In the genomic region with DNA sequence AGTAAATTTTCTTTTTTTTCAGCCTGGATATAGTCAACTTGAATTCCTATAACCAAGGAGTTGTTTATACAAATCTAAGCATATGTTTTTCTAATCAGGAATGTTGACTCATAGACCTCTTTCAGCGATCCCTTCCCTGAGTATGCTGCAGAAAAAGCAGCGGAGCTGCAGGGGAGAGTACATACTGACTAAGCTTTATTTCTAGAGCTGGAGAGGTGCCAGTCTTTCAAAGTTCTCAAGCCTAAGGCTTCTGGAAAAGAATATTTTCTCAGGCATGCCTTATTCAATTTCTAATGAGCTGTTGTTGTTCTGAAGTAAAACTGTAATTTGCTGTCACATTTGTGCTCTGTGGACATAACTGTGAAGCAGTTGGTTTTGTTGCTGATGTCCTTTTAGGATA, we compare ENCODE assay signal across 11 mouse cellular contexts.
DNase-seq lines count a peak whose midpoint lies in the region; ATAC-seq lines count a peak whose summit lies in the region.
"Had no signal": no experiment of that assay in that cellular context is flagged by ENCODE, and none has a peak within 500 bp of the region (broad histone marks: within the 10 kb centered on the region; RNA-seq: fewer than 3 reads in every experiment).

No protein-coding gene starts in this region.

- peaks cover 27% of the 10 kb centered on the region for H3K4me1 ChIP-seq in lung, embryonic 15.5 days
- peaks cover 16% of the 10 kb centered on the region for H3K4me1 ChIP-seq in embryonic facial prominence, embryonic 15.5 days
- H3K4me1 ChIP-seq: embryonic facial prominence, embryonic 12.5 days had no signal

- 7% methylated on average over 2 of the region's 2 CpGs for WGBS in lung, embryonic 15.5 days
- WGBS in embryonic facial prominence, embryonic 15.5 days, result 2% methylated on average over 2 of the region's 2 CpGs

- DNase-seq in gastrocnemius, adult 18-20 months (ENCODE audit: low spot score), result peak; percentile 40
- no peak for DNase-seq in gastrocnemius, adult 8-10 months (ENCODE audit: low spot score in 2 of 2)
- no peak for DNase-seq in lung, postnatal 25 days (ENCODE audit: low spot score)
- peak; percentile 45 for DNase-seq in kidney, postnatal 10 days
- DNase-seq in urinary bladder, postnatal 25 days (ENCODE audit: low spot score), result no peak
- DNase-seq: right cerebral cortex, postnatal 25 days had no signal

- no peaks in the 10 kb centered on the region for H3K36me3 ChIP-seq in lung, embryonic 15.5 days
- no peaks in the 10 kb centered on the region for H3K36me3 ChIP-seq in embryonic facial prominence, embryonic 15.5 days
- H3K36me3 ChIP-seq: embryonic facial prominence, embryonic 12.5 days had no signal

- no peak overlapping the region for H3K27ac ChIP-seq in lung, embryonic 15.5 days
- 0 out of 2 replicates have a peak overlapping the region, but pooled peaks have one; percentile 55 for H3K27ac ChIP-seq in embryonic facial prominence, embryonic 15.5 days (replicated peaks)
- H3K27ac ChIP-seq: embryonic facial prominence, embryonic 12.5 days; macrophage had no signal

- H3K4me2 ChIP-seq in lung, embryonic 15.5 days, result no peak overlapping the region
- H3K4me2 ChIP-seq in embryonic facial prominence, embryonic 15.5 days (replicated peaks), result no peak overlapping the region
- H3K4me2 ChIP-seq: embryonic facial prominence, embryonic 12.5 days had no signal

- H3K27me3 ChIP-seq in lung, embryonic 15.5 days, result no peaks in the 10 kb centered on the region
- no peaks in the 10 kb centered on the region for H3K27me3 ChIP-seq in embryonic facial prominence, embryonic 15.5 days
- H3K27me3 ChIP-seq: embryonic facial prominence, embryonic 12.5 days had no signal

- no peak overlapping the region for H3K9ac ChIP-seq in lung, embryonic 15.5 days
- H3K9ac ChIP-seq in embryonic facial prominence, embryonic 15.5 days, result no peak overlapping the region
- H3K9ac ChIP-seq: embryonic facial prominence, embryonic 12.5 days had no signal

- H3K9me3 ChIP-seq in lung, embryonic 15.5 days, result no peaks in the 10 kb centered on the region; the same call in 1 of the 2 replicates
- H3K9me3 ChIP-seq in embryonic facial prominence, embryonic 15.5 days (replicated peaks), result no peaks in the 10 kb centered on the region
- H3K9me3 ChIP-seq: embryonic facial prominence, embryonic 12.5 days had no signal

- H3K4me3 ChIP-seq in lung, embryonic 15.5 days, result no peak overlapping the region
- no peak overlapping the region for H3K4me3 ChIP-seq in embryonic facial prominence, embryonic 15.5 days (replicated peaks)
- H3K4me3 ChIP-seq: embryonic facial prominence, embryonic 12.5 days had no signal

- ATAC-seq in lung, embryonic 15.5 days (ENCODE audit: borderline replicate concordance, extremely low read depth, low FRiP score, low TSS enrichment), result peak; percentile 79; the same call in 1 of the 2 replicates
- peak; percentile 70 for ATAC-seq in embryonic facial prominence, embryonic 15.5 days (ENCODE audit: insufficient number of reproducible peaks, low FRiP score, low TSS enrichment, low read depth)
- no peak for ATAC-seq in CD4-positive, CD25-positive, alpha-beta regulatory T cell, adult 4 months

Comparison
In these comparisons a context has a peak if more than half of its experiments do, and no peak if none do; other contexts are left out.
1. DNase-seq: peak in gastrocnemius, adult 18-20 months (single experiment) and kidney, postnatal 10 days (single experiment); none in gastrocnemius, adult 8-10 months (0 of 2), lung, postnatal 25 days (single experiment) and urinary bladder, postnatal 25 days (single experiment).